Mouse (Mus musculus): ENCODE measurements at regions not wholly inside any gene's neighbourhood (a gene's known extent, or its start where the extent isn't known, plus 50 kb on each side); places are given as distances from the start of the nearest gene placed in this dataset.

- Histone ChIP-seq H3K9me3 (replicated peaks; ENCODE audit: low read length) (peaks cover 70% of the 10 kb centered on the region), H3K27ac (ENCODE audit: insufficient read depth, low read depth) (no peak overlapping the region), H3K4me3 (replicated peaks in 1 of 3; ENCODE audit: low read depth in 2 of 3, low read length in 2 of 3, poor library complexity in 1 of 3) (no peak overlapping the region), H3K79me2 (replicated peaks; ENCODE audit: control insufficient read depth, extremely low read depth, insufficient read depth, poor library complexity, severe bottlenecking) (no peaks in the 10 kb centered on the region), H3K27me3 (replicated peaks) (no peaks in the 10 kb centered on the region), H3K4me2 (ENCODE audit: insufficient read depth, low read depth, poor library complexity, severe bottlenecking) (no peak overlapping the region), H3K4me1 (ENCODE audit: control insufficient read depth in 1 of 2, insufficient read depth in 2 of 2) (no peaks in the 10 kb centered on the region; a peak in 1 of 4 replicates), H3K9ac (ENCODE audit: insufficient read depth, low read depth) (no peak overlapping the region), H3K36me3 (replicated peaks in 1 of 2; ENCODE audit: control insufficient read depth in 1 of 2, insufficient read depth in 1 of 2, low read length in 1 of 2) (no peaks in the 10 kb centered on the region)
- dilution Hi-C loops (cut with MboI; ENCODE audit: extremely low pct_ligation_motif_present, extremely low pct_unique_long_range_greater_than_20kb, low sequenced_read_pairs) (no loop called here), in situ Hi-C loops (cut with MboI; ENCODE audit: low pct_ligation_motif_present, low pct_unique_long_range_greater_than_20kb, low sequenced_read_pairs) (no loop called here)
- TF ChIP-seq CHD1 (IDR thresholded peaks at IDR 0.05; ENCODE audit: low read depth, low read length) (no peak), JUND (conservative IDR thresholded peaks at IDR 0.05; ENCODE audit: low read depth, low read length) (no peak), UBTF (IDR thresholded peaks at IDR 0.05; ENCODE audit: low read depth, low read length) (no peak), BHLHE40 (IDR thresholded peaks at IDR 0.05; ENCODE audit: low read depth, low read length) (no peak), HCFC1 (IDR thresholded peaks at IDR 0.05; ENCODE audit: low read depth, low read length) (no peak), MXI1 (IDR thresholded peaks at IDR 0.05; ENCODE audit: low read depth, low read length) (no peak), MAZ (IDR thresholded peaks at IDR 0.05; ENCODE audit: low read depth, low read length) (no peak), EP300 (IDR thresholded peaks at IDR 0.05; ENCODE audit: low read length) (no peak), ZC3H11A (IDR thresholded peaks at IDR 0.05; ENCODE audit: low read depth, low read length) (no peak), SIN3A (IDR thresholded peaks at IDR 0.05; ENCODE audit: low read length) (no peak), ZMIZ1 (IDR thresholded peaks at IDR 0.05; ENCODE audit: low read depth, low read length) (no peak)
- DNase-seq (ENCODE audit: extremely low read depth): no peak
These were observed 260.5 kb upstream of the Gria1 start for GRCm38 (mm10) chr11:56750639-56751038.

- in situ Hi-C loops (cut with MboI; ENCODE audit: low pct_ligation_motif_present, low pct_unique_long_range_greater_than_20kb, low sequenced_read_pairs): no loop called here
These were observed 259.3 kb upstream of the Gria1 start for GRCm38 (mm10) chr11:56751918-56752317.

More at GRCm38 (mm10) chr11:56751918-56752317, 259.3 kb upstream of the Gria1 start:
- Histone ChIP-seq H3K27ac (ENCODE audit: insufficient read depth, low read depth) (no peak overlapping the region), H3K9ac (ENCODE audit: insufficient read depth, low read depth) (no peak overlapping the region), H3K79me2 (replicated peaks; ENCODE audit: control insufficient read depth, extremely low read depth, insufficient read depth, poor library complexity, severe bottlenecking) (no peaks in the 10 kb centered on the region), H3K9me3 (replicated peaks; ENCODE audit: low read length) (peaks cover 63% of the 10 kb centered on the region), H3K27me3 (replicated peaks) (no peaks in the 10 kb centered on the region), H3K36me3 (replicated peaks in 1 of 2; ENCODE audit: control insufficient read depth in 1 of 2, insufficient read depth in 1 of 2, low read length in 1 of 2) (no peaks in the 10 kb centered on the region), H3K4me3 (replicated peaks in 1 of 3; ENCODE audit: low read depth in 2 of 3, low read length in 2 of 3, poor library complexity in 1 of 3) (no peak overlapping the region), H3K4me1 (ENCODE audit: control insufficient read depth in 1 of 2, insufficient read depth in 2 of 2) (no peaks in the 10 kb centered on the region; a peak in 1 of 4 replicates), H3K4me2 (ENCODE audit: insufficient read depth, low read depth, poor library complexity, severe bottlenecking) (no peak overlapping the region)
- dilution Hi-C loops (cut with MboI; ENCODE audit: extremely low pct_ligation_motif_present, extremely low pct_unique_long_range_greater_than_20kb, low sequenced_read_pairs): no loop called here
- DNase-seq (ENCODE audit: extremely low read depth): no peak
- TF ChIP-seq BHLHE40 (IDR thresholded peaks at IDR 0.05; ENCODE audit: low read depth, low read length) (no peak), ETS1 (conservative IDR thresholded peaks at IDR 0.05; ENCODE audit: low read depth, low read length) (no peak), HCFC1 (IDR thresholded peaks at IDR 0.05; ENCODE audit: low read depth, low read length) (no peak), POLR2AphosphoS2 (IDR thresholded peaks at IDR 0.05; ENCODE audit: low read depth, low read length) (no peak), POLR2A (IDR thresholded peaks at IDR 0.05; ENCODE audit: low read depth, low read length) (no peak), CHD1 (IDR thresholded peaks at IDR 0.05; ENCODE audit: low read depth, low read length) (no peak), MAFK (IDR thresholded peaks at IDR 0.05; ENCODE audit: insufficient replicate concordance, low read length) (no peak), MAZ (IDR thresholded peaks at IDR 0.05; ENCODE audit: low read depth, low read length) (no peak), ZKSCAN1 (IDR thresholded peaks at IDR 0.05; ENCODE audit: borderline replicate concordance, low read depth, low read length) (no peak), MAX (IDR thresholded peaks at IDR 0.05; ENCODE audit: low read length) (no peak), NRF1 (IDR thresholded peaks at IDR 0.05; ENCODE audit: low read depth, low read length) (no peak), RCOR1 (conservative IDR thresholded peaks at IDR 0.05; ENCODE audit: low read depth, low read length) (no peak), USF2 (conservative IDR thresholded peaks at IDR 0.05; ENCODE audit: low read depth, low read length) (no peak), JUND (conservative IDR thresholded peaks at IDR 0.05; ENCODE audit: low read depth, low read length) (no peak), TCF12 (IDR thresholded peaks at IDR 0.05; ENCODE audit: low read depth, low read length) (no peak), KAT2A (IDR thresholded peaks at IDR 0.05; ENCODE audit: insufficient replicate concordance, low read length) (no peak), PAX5 (IDR thresholded peaks at IDR 0.05; ENCODE audit: low read length) (no peak), GABPA (IDR thresholded peaks at IDR 0.05; ENCODE audit: insufficient replicate concordance, low read depth, low read length) (no peak)
